Mouse (Mus musculus) lung, postnatal 0 days (tissue): ENCODE measurements around the gene Creld2.

ENCODE experiments used
- CTCF ChIP-seq: IDR thresholded peaks from 2 replicates; pipeline ENCODE4 v1.5.1; 2016; ENCODE audit warnings: antibody characterized with exemption, mild to moderate bottlenecking
- EP300 ChIP-seq: IDR thresholded peaks from 2 replicates; pipeline ENCODE4 v1.6.1; 2016; ENCODE audit warnings: antibody characterized with exemption, mild to moderate bottlenecking, control low read depth

- TF ChIP-seq CTCF (no peak), EP300 (peak; percentile 88)
Observed at GRCm38 (mm10) chr15:88799950-88800371, 19.5 kb upstream of the Creld2 start.
